Mouse (Mus musculus) hindbrain, embryonic 11.5 days (tissue): ENCODE data around the gene Prss43. TPM values are rescaled to one million over a fixed set of nuclear protein-coding genes. Genes with fewer than 3 reads are reported as not detected.

Experiments
- ATAC-seq: fragments of 200-750 bp; cut with Nextera tagmentation; 2 replicates; pipeline ENCODE4 v1.8.0; 2017; ENCODE audit warnings: mild to moderate bottlenecking, moderate TSS enrichment, moderate library complexity; ENCODE audit not compliant: low FRiP score
- DNase-seq: peaks from one replicate; pipeline ENCODE4 v3.0.0-alpha.2; 2015; ENCODE audit warnings: low spot score
- H3K27ac ChIP-seq: fragments of 300-500 bp; sonication (generic); 2 replicates; pipeline ENCODE4 v1.5.1; 2014; ENCODE audit warnings: mild to moderate bottlenecking, low read depth, low read length
- H3K27me3 ChIP-seq: fragments of 300-500 bp; sonication (generic); 2 replicates; pipeline ENCODE4 v1.6.1; 2014; ENCODE audit warnings: mild to moderate bottlenecking, low read length, moderate library complexity, mixed read lengths; ENCODE audit not compliant: control insufficient read depth, insufficient read depth
- H3K36me3 ChIP-seq: fragments of 300-500 bp; sonication (generic); 2 replicates; pipeline ENCODE4 v1.6.1; 2014; ENCODE audit warnings: mild to moderate bottlenecking, low read length, moderate library complexity, mixed read lengths; ENCODE audit not compliant: control insufficient read depth, insufficient read depth
- H3K4me1 ChIP-seq: fragments of 300-500 bp; sonication (generic); replicated peaks from 2 replicates; pipeline ENCODE4 v1.6.1; 2014; ENCODE audit warnings: low read length, mixed read lengths; ENCODE audit not compliant: control insufficient read depth, insufficient read depth
- H3K4me2 ChIP-seq: fragments of 300-500 bp; sonication (generic); replicated peaks from 2 replicates; pipeline ENCODE4 v1.6.1; 2014; ENCODE audit warnings: mild to moderate bottlenecking, low read depth, low read length
- H3K4me3 ChIP-seq: fragments of 300-500 bp; sonication (generic); 2 replicates; pipeline ENCODE4 v1.5.1; 2014; ENCODE audit warnings: low read depth, low read length
- H3K9ac ChIP-seq: fragments of 300-500 bp; sonication (generic); 2 replicates; pipeline ENCODE4 v1.6.1; 2014; ENCODE audit warnings: low read depth, low read length
- H3K9me3 ChIP-seq: fragments of 300-500 bp; sonication (generic); 2 replicates; pipeline ENCODE4 v1.6.1; 2016; ENCODE audit warnings: low read length; ENCODE audit not compliant: control insufficient read depth
- WGBS: fragments of 180-500 bp; shearing (Covaris S2); extraction: QIAGEN DNeasy Blood & Tissue Kit; methylation state at CpG from one replicate; pipeline ENCODE4 v1.1.7; 2014; 5-methylcytosine and 5-hydroxymethylcytosine counted together
- polyA plus RNA-seq: library from polyadenylated mRNA; unstranded; fragments of >200 nt; fragmentation: Nextera tagmentation; extraction: Ambion mirVana; gene quantifications from 2 replicates; pipeline ENCODE4 v1.2.1, GENCODE M21; 2014

Prss43 gene
- not detected in 2 replicates for polyA plus RNA-seq

DNA sequence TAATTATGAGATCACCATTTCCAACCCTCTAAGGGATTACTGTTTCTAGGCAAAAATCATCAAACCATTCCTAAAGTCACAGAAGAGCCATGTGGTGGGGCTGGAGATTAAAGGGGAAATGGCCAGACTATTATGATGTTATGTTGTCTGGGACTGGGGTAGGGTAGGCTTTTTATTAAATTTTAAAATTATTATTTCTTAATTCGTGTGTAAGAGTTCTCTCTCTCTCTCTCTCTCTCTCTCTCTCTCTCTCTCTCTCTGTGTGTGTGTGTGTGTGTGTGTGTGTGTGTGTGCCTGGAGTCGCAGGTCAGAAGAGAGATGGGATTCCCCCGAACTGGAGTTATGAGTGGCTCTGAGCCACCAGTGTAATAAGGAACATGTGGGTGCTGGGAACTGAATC, at the start of gene Prss43:
TSS of gene Prss43 (plus strand) at position 301 of the 400 bp plus-strand sequence.
- no peaks in the 10 kb centered on the region for H3K36me3 ChIP-seq
- no peaks in the 10 kb centered on the region for H3K4me1 ChIP-seq
- no peak within 1 kb of the TSS for H3K27ac ChIP-seq
- 86% methylated on average over 3 of the region's 3 CpGs for WGBS
- H3K4me3 ChIP-seq, result no peak within 1 kb of the TSS
- H3K9me3 ChIP-seq, result no peaks in the 10 kb centered on the region
- no peak for ATAC-seq
- H3K27me3 ChIP-seq, result no peaks in the 10 kb centered on the region
- H3K4me2 ChIP-seq, result no peak within 1 kb of the TSS
- DNase-seq, result no peak
- no peak within 1 kb of the TSS for H3K9ac ChIP-seq

DNA sequence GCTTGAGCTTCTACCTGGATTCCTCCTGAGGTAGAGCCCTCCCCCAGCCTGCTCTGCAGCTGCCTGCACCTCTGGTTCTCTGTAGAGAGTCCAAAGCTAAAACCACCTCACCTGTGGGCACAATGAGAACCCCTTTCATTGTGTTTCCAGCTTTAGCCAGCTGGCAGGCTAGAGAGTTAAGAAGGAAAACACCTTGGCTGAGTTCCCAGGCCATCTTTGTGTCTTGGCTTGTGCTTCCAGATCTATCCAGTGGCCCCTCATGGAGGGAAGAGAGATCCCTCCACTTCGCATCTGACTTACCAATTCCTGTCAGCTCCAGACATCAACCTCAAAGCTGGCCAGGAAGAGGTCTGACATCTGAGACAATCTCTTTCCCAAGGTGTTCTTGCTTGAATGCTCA, 48.4 kb upstream of the Prss43 start:
- no peaks in the 10 kb centered on the region for H3K27me3 ChIP-seq
- no peak for DNase-seq
- no peak overlapping the region for H3K4me2 ChIP-seq
- H3K9ac ChIP-seq, result no peak overlapping the region
- ATAC-seq, result no peak
- no peak overlapping the region for H3K4me3 ChIP-seq
- no peaks in the 10 kb centered on the region for H3K4me1 ChIP-seq
- no peaks in the 10 kb centered on the region for H3K9me3 ChIP-seq
- WGBS, result 100% methylated on average over 1 of the region's 1 CpGs
- H3K36me3 ChIP-seq, result no peaks in the 10 kb centered on the region
- no peak overlapping the region for H3K27ac ChIP-seq

DNA sequence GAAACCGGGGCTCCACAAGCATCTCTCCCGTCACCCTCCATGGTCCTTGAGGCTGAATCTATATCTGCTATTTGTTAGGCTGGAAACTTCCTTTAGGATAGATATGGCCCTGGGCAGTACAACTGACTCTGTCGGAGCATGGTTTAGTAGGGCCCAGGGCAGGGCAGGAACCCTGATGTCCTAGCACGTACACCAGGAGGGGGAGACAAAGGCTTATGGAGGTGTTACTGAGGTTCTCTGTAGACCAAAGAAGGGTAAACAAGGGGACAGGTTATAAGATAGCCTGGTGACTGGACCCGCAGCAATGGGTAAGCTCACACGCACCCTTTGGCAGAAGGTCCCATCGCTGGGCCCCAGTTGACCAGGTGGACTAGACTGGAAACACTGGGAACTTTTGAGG, 47.9 kb upstream of the Prss43 start:
- Histone ChIP-seq H3K4me3 (no peak overlapping the region), H3K36me3 (no peaks in the 10 kb centered on the region), H3K27me3 (no peaks in the 10 kb centered on the region), H3K27ac (no peak overlapping the region), H3K9ac (no peak overlapping the region), H3K9me3 (no peaks in the 10 kb centered on the region), H3K4me2 (no peak overlapping the region), H3K4me1 (no peaks in the 10 kb centered on the region)
- ATAC-seq (no peak), DNase-seq (no peak)
- WGBS, result 86% methylated on average over 7 of the region's 7 CpGs

DNA sequence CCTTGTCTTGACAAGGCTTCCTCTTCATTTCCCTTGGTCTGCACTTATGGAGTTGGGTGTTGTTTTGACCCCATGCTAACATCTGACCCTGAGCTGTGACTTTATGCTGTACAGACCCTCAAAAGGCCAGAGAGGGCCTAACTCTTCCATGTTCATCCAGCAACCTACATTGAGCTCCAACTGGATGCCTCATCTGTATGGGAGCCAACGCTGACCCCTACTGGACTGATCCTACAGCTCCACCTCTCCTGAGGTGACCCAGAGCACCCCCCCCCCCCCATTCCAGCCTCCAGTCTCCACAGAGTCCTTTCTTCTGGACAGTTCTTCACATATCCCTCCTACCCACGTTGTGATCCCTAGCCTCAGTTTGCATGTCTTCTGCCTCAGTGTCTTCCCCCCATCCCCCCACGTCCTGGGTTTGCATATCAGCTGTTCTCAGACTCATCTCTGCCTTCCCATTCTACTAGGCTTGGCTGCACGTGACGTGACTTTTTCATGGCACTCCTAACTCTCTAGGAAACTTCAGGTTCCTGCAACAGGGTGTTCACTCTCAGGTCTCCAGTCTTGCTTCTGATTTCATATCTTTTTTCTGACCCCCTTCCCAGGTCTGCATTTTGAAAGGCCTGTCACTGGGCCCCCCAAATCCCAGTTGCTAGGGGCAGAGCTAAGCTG, 47.1 kb upstream of the Prss43 start:
- no peaks in the 10 kb centered on the region for H3K4me1 ChIP-seq
- no peak overlapping the region for H3K9ac ChIP-seq
- H3K27ac ChIP-seq, result no peak overlapping the region

DNA sequence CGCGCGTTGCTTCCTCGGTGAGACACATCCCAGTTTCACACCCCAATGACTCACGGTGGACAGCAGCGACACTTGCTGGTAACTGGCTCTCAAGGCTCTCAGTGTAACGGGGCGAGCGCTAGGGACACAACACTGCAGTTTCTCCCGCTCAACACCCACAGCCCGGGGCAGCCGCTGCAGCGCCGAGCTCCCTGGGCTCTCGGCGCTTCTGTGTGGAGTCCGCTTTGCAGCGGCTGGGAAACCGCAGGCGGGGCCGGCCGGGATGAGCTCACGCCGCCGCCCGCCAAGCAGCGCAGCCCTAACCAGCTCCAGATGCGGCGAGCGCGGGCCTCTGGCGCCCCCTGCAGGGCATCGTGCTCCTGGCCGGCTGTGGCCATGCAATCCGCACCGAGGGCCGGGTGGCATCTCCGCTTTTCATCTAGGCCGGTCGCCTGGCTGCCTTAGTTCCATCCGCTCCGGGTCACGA, 45.2 kb upstream of the Prss43 start:
- peak overlapping the region; percentile 43 for H3K4me3 ChIP-seq
- ATAC-seq, result peak; percentile 95
- H3K27me3 ChIP-seq, result no peaks in the 10 kb centered on the region
- H3K4me2 ChIP-seq, result peak overlapping the region; percentile 79
- peak; percentile 98 for DNase-seq
- peak overlapping the region; percentile 71 for H3K9ac ChIP-seq
- no peaks in the 10 kb centered on the region for H3K36me3 ChIP-seq
- H3K27ac ChIP-seq, result 0 out of 2 replicates have a peak overlapping the region, but pooled peaks have one; percentile 24
- WGBS, result under 1% methylated on average over 41 of the region's 43 CpGs
- no peaks in the 10 kb centered on the region for H3K9me3 ChIP-seq
- H3K4me1 ChIP-seq, result no peaks in the 10 kb centered on the region

More for the DNA sequence above, 47.1 kb upstream of the Prss43 start:
- Histone ChIP-seq H3K36me3 (no peaks in the 10 kb centered on the region), H3K4me3 (no peak overlapping the region), H3K27me3 (no peaks in the 10 kb centered on the region), H3K4me2 (no peak overlapping the region), H3K9me3 (no peaks in the 10 kb centered on the region)
- peak; percentile 33 for DNase-seq
- ATAC-seq, result no peak
- 53% methylated on average over 5 of the region's 5 CpGs for WGBS

DNA sequence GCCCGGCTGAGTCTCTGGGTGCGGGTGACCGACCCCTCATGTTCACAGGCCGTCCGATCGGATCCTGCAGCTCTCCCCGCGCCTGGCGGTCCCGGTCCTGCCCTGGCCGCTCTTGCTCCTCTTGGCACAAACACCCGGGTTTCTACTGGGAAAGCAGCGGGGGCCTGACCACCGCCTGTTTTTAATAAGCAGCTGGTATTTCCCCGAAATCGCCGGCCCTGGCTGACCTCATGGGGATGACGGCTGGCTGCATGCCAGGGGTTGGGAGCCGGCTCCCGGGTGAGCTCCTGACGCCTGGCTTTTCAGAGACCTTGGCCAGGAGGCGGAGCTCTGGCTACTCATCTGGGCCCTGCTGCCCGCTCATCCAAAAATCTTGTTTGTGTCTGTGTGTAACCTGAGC, 44.8 kb upstream of the Prss43 start:
- ATAC-seq (peak; percentile 77), DNase-seq (peak; percentile 79)
- Histone ChIP-seq H3K27me3 (no peaks in the 10 kb centered on the region), H3K9me3 (no peaks in the 10 kb centered on the region), H3K27ac (0 out of 2 replicates have a peak overlapping the region, but pooled peaks have one; percentile 24), H3K9ac (peak overlapping the region; percentile 71), H3K36me3 (no peaks in the 10 kb centered on the region), H3K4me2 (peak overlapping the region; percentile 79), H3K4me3 (peak overlapping the region; percentile 43), H3K4me1 (no peaks in the 10 kb centered on the region)
- 0% methylated on average over 23 of the region's 23 CpGs for WGBS

DNA sequence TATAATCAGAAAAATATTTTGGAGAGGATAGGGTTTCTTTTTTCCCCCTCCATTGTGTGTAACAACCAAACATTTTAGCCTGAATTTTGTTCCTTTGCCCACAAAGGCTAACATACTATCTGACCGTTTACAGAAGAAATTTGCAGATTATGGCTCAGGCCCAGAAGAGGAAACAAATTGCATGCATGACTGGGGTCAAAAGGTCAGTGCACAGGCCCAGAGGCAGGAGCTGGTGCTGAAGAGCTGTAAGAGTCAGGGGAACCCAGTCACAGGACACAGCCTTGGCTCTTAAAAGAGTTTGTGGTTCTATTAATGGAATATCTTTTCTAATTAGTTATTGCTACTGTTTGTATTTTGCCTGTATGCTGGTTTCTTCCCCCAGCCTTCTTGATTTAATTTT, 42.9 kb upstream of the Prss43 start:
- Histone ChIP-seq H3K4me3 (no peak overlapping the region), H3K27me3 (no peaks in the 10 kb centered on the region), H3K4me1 (no peaks in the 10 kb centered on the region), H3K4me2 (no peak overlapping the region), H3K9me3 (no peaks in the 10 kb centered on the region), H3K27ac (no peak overlapping the region), H3K36me3 (no peaks in the 10 kb centered on the region), H3K9ac (no peak overlapping the region)
- ATAC-seq (no peak), DNase-seq (no peak)
- 57% methylated on average over 1 of the region's 1 CpGs for WGBS

DNA sequence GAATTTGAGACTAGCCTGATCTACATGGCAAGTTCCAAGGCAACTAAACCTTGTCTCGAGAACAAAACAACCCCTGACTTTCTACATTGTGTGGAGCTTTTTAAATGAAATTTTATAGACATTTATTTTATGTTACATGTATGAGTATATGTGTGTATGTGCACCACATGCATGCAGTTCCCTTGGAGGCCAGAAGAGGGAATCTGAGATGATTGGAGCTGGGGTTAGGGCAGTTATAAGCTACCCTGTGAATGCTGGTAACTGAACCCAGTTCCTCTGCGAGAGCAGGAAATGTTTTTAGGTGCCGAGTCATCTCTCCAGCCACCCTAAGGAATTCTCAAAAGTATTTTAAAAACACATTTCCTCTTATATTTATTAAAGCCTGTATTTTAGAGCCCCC, 38.3 kb upstream of the Prss43 start:
- no peak overlapping the region for H3K4me2 ChIP-seq
- DNase-seq (no peak), ATAC-seq (no peak)
- H3K4me1 ChIP-seq, result no peaks in the 10 kb centered on the region
- no peak overlapping the region for H3K9ac ChIP-seq
- WGBS, result 92% methylated on average over 3 of the region's 3 CpGs
- no peak overlapping the region for H3K4me3 ChIP-seq
- no peak overlapping the region for H3K27ac ChIP-seq
- no peaks in the 10 kb centered on the region for H3K27me3 ChIP-seq
- no peaks in the 10 kb centered on the region for H3K9me3 ChIP-seq
- H3K36me3 ChIP-seq, result no peaks in the 10 kb centered on the region

DNA sequence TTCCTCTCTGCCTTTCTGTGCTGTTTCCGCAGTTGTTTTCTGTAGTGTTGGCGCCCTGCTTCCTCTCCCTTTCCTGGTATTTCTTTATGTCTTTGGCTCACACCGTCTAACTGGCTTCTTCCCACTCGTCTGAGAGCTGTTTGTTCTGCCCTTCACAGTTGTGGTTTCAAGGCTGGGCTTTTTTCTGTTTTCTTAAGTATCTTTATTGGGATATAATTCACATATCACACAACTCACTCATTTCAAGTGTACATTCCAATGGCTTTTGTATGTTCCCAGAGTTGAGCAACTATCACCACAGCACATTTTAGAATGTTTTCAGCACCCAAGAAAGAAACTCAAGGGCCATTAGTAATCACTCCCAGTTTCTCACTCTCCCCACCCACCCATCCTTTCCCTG, 36.0 kb upstream of the Prss43 start:
- H3K9ac ChIP-seq, result no peak overlapping the region
- DNase-seq, result no peak
- no peak overlapping the region for H3K27ac ChIP-seq
- ATAC-seq, result no peak
- H3K36me3 ChIP-seq, result no peaks in the 10 kb centered on the region
- no peaks in the 10 kb centered on the region for H3K4me1 ChIP-seq
- H3K4me3 ChIP-seq, result no peak overlapping the region
- H3K9me3 ChIP-seq, result no peaks in the 10 kb centered on the region
- no peaks in the 10 kb centered on the region for H3K27me3 ChIP-seq
- 75% methylated on average over 4 of the region's 4 CpGs for WGBS
- H3K4me2 ChIP-seq, result no peak overlapping the region
